Mouse (Mus musculus): ENCODE data around the gene Gm10190. TPM values are rescaled to one million over a fixed set of nuclear protein-coding genes. Genes with fewer than 3 reads are reported as not detected.

The Gm10190 gene
- polyA plus RNA-seq, 2 experiments, result 1.0 to 2.1 TPM

- Histone ChIP-seq H3K27me3 (ENCODE audit: control insufficient read depth, insufficient read depth, low read length) (no peaks in the 10 kb centered on the region), H3K4me2 (replicated peaks; ENCODE audit: low read depth, low read length, severe bottlenecking) (no peak overlapping the region), H3K27ac (replicated peaks; ENCODE audit: low read depth, low read length) (no peak overlapping the region), H3K36me3 (ENCODE audit: control insufficient read depth, insufficient read depth, low read length) (no peaks in the 10 kb centered on the region), H3K4me3 (replicated peaks; ENCODE audit: low read length) (no peak overlapping the region), H3K4me1 (ENCODE audit: control insufficient read depth, insufficient read depth, low read length) (peaks cover 7% of the 10 kb centered on the region; the same call in 1 of the 2 replicates), H3K9ac (ENCODE audit: low read depth, low read length, severe bottlenecking) (no peak overlapping the region), H3K9me3 (ENCODE audit: control insufficient read depth, low read length) (no peaks in the 10 kb centered on the region)
- WGBS, result 79% methylated on average over 9 of the region's 9 CpGs
- ATAC-seq (ENCODE audit: low FRiP score, low read depth) (no peak), DNase-seq (ENCODE audit: low spot score) (no peak)
- no peak for TF ChIP-seq POLR2A (IDR thresholded peaks at IDR 0.05; ENCODE audit: borderline replicate concordance, extremely low read depth, insufficient read depth, insufficient read length)
Observed at GRCm38 (mm10) chr17:80368606-80369005, 4.7 kb downstream of the Gm10190 start.

GRCm38 (mm10) chr17:80367276-80367675, 6.1 kb downstream of the Gm10190 start:
- Histone ChIP-seq H3K4me2 (replicated peaks; ENCODE audit: low read depth, low read length, severe bottlenecking) (no peak overlapping the region), H3K36me3 (ENCODE audit: control insufficient read depth, insufficient read depth, low read length) (no peaks in the 10 kb centered on the region), H3K4me3 (replicated peaks; ENCODE audit: low read length) (no peak overlapping the region), H3K9me3 (ENCODE audit: control insufficient read depth, low read length) (no peaks in the 10 kb centered on the region), H3K27me3 (ENCODE audit: control insufficient read depth, insufficient read depth, low read length) (no peaks in the 10 kb centered on the region), H3K9ac (ENCODE audit: low read depth, low read length, severe bottlenecking) (no peak overlapping the region), H3K4me1 (ENCODE audit: control insufficient read depth, insufficient read depth, low read length) (no peaks in the 10 kb centered on the region), H3K27ac (replicated peaks; ENCODE audit: low read depth, low read length) (no peak overlapping the region)
- no peak for ATAC-seq (ENCODE audit: low FRiP score, low read depth)
- 84% methylated on average over 5 of the region's 5 CpGs for WGBS
- TF ChIP-seq POLR2A (IDR thresholded peaks at IDR 0.05; ENCODE audit: borderline replicate concordance, extremely low read depth, insufficient read depth, insufficient read length), result no peak
- no peak for DNase-seq (ENCODE audit: low spot score)

- no peak for DNase-seq (ENCODE audit: low spot score)
- no peaks in the 10 kb centered on the region for H3K36me3 ChIP-seq (ENCODE audit: control insufficient read depth, insufficient read depth, low read length)
- 83% methylated on average over 8 of the region's 8 CpGs for WGBS
Observed at GRCm38 (mm10) chr17:80360245-80360644, 13.1 kb downstream of the Gm10190 start.

GRCm38 (mm10) chr17:80347234-80347633, 26.1 kb downstream of the Gm10190 start:
- Histone ChIP-seq H3K4me1 (ENCODE audit: control insufficient read depth, insufficient read depth, low read length) (no peaks in the 10 kb centered on the region), H3K27me3 (ENCODE audit: control insufficient read depth, insufficient read depth, low read length) (no peaks in the 10 kb centered on the region), H3K9ac (ENCODE audit: low read depth, low read length, severe bottlenecking) (no peak overlapping the region), H3K27ac (replicated peaks; ENCODE audit: low read depth, low read length) (peak overlapping the region; percentile 9; the same call in 1 of the 2 replicates), H3K9me3 (ENCODE audit: control insufficient read depth, low read length) (no peaks in the 10 kb centered on the region), H3K4me2 (replicated peaks; ENCODE audit: low read depth, low read length, severe bottlenecking) (no peak overlapping the region), H3K36me3 (ENCODE audit: control insufficient read depth, insufficient read depth, low read length) (no peaks in the 10 kb centered on the region), H3K4me3 (replicated peaks; ENCODE audit: low read length) (no peak overlapping the region)
- 25% methylated on average over 6 of the region's 6 CpGs for WGBS
- no peak for TF ChIP-seq POLR2A (IDR thresholded peaks at IDR 0.05; ENCODE audit: borderline replicate concordance, extremely low read depth, insufficient read depth, insufficient read length)
- ATAC-seq (ENCODE audit: low FRiP score, low read depth) (0 out of 2 replicates have a peak, but pooled peaks have one; percentile 37), DNase-seq (ENCODE audit: low spot score) (no peak)

More at GRCm38 (mm10) chr17:80360245-80360644, 13.1 kb downstream of the Gm10190 start:
- no peaks in the 10 kb centered on the region for H3K4me1 ChIP-seq (ENCODE audit: control insufficient read depth, insufficient read depth, low read length)
- no peaks in the 10 kb centered on the region for H3K9me3 ChIP-seq (ENCODE audit: control insufficient read depth, low read length)
- TF ChIP-seq POLR2A (IDR thresholded peaks at IDR 0.05; ENCODE audit: borderline replicate concordance, extremely low read depth, insufficient read depth, insufficient read length), result no peak
- H3K27ac ChIP-seq (replicated peaks; ENCODE audit: low read depth, low read length), result no peak overlapping the region
- H3K9ac ChIP-seq (ENCODE audit: low read depth, low read length, severe bottlenecking), result no peak overlapping the region
- H3K4me3 ChIP-seq (replicated peaks; ENCODE audit: low read length), result no peak overlapping the region
- ATAC-seq (ENCODE audit: low FRiP score, low read depth), result no peak
- no peaks in the 10 kb centered on the region for H3K27me3 ChIP-seq (ENCODE audit: control insufficient read depth, insufficient read depth, low read length)
- H3K4me2 ChIP-seq (replicated peaks; ENCODE audit: low read depth, low read length, severe bottlenecking), result no peak overlapping the region

GRCm38 (mm10) chr17:80346591-80347125, 26.7 kb downstream of the Gm10190 start:
- Histone ChIP-seq H3K36me3 (ENCODE audit: control insufficient read depth, insufficient read depth, low read length) (no peaks in the 10 kb centered on the region), H3K9me3 (ENCODE audit: control insufficient read depth, low read length) (no peaks in the 10 kb centered on the region), H3K4me3 (replicated peaks; ENCODE audit: low read length) (no peak overlapping the region), H3K4me2 (replicated peaks; ENCODE audit: low read depth, low read length, severe bottlenecking) (no peak overlapping the region), H3K27me3 (ENCODE audit: control insufficient read depth, insufficient read depth, low read length) (no peaks in the 10 kb centered on the region), H3K27ac (replicated peaks; ENCODE audit: low read depth, low read length) (no peak overlapping the region), H3K9ac (ENCODE audit: low read depth, low read length, severe bottlenecking) (no peak overlapping the region), H3K4me1 (ENCODE audit: control insufficient read depth, insufficient read depth, low read length) (no peaks in the 10 kb centered on the region)
- DNase-seq (ENCODE audit: low spot score) (no peak), ATAC-seq (ENCODE audit: low FRiP score, low read depth) (no peak)
- WGBS, result 72% methylated on average over 11 of the region's 11 CpGs
- TF ChIP-seq POLR2A (IDR thresholded peaks at IDR 0.05; ENCODE audit: borderline replicate concordance, extremely low read depth, insufficient read depth, insufficient read length), result no peak

Measured in limb, embryonic 14.5 days (tissue).